Comparison of ENCODE assay signal across 22 mouse cellular contexts in the genomic region with DNA sequence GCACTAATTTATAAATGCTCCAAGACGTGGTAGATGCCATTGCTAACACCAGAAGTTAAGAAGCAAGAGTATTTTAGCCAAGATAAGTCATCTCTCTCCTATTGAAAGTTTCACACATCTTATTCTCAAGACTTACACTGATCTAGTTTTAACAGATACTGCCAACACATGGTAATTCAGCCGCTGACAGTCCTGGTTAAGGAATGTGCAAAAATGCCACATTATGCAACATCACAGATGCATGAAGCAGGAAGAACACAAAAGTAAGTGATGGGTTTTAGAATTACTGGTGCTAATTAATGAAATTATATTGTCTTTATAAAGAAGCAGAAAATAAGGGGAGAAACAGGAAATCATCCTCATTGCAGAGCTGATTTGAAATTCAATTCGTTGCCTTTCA. TPM values are rescaled to one million over a fixed set of nuclear protein-coding genes. Genes with fewer than 3 reads are reported as not detected.
DNase-seq lines count a peak whose midpoint lies in the region; ATAC-seq and TF ChIP-seq lines count a peak whose summit lies in the region.
"Had no signal": no experiment of that assay in that cellular context is flagged by ENCODE, and none has a peak within 500 bp of the region (broad histone marks: within the 10 kb centered on the region; RNA-seq: fewer than 3 reads in every experiment).

No protein-coding gene starts in this region.

- ATAC-seq in frontal cortex, adult (ENCODE audit: low TSS enrichment), result peak; percentile 92
- no peak for ATAC-seq in midbrain, embryonic 16.5 days
- ATAC-seq: hindbrain, embryonic 16.5 days; midbrain, embryonic 15.5 days had no signal

- H3K4me2 ChIP-seq in midbrain, embryonic 16.5 days (ENCODE audit: low read length), result no peak overlapping the region
- H3K4me2 ChIP-seq: heart, embryonic 12.5 days; kidney, embryonic 15.5 days; midbrain, embryonic 15.5 days had no signal

- 77% methylated on average over 3 of the region's 3 CpGs for WGBS in midbrain, embryonic 16.5 days

- no peaks in the 10 kb centered on the region for H3K79me2 ChIP-seq in C2C12 (ENCODE audit: control insufficient read depth, insufficient read depth)

- no peaks in the 10 kb centered on the region for H3K79me3 ChIP-seq in C2C12 (ENCODE audit: low read depth)

- H3ac ChIP-seq in C2C12 (ENCODE audit: control insufficient read depth, insufficient read length, low read depth), result no peak overlapping the region

- H3K4me3 ChIP-seq in C2C12 (ENCODE audit: insufficient read depth, poor library complexity, severe bottlenecking), result no peak overlapping the region
- H3K4me3 ChIP-seq in midbrain, embryonic 16.5 days (ENCODE audit: low read depth, low read length), result no peak overlapping the region
- H3K4me3 ChIP-seq: heart, embryonic 12.5 days; hindbrain, embryonic 10.5 days; kidney, embryonic 15.5 days; midbrain, embryonic 15.5 days had no signal

- no peak for DNase-seq in frontal cortex, postnatal 10 days (ENCODE audit: low spot score in 2 of 2)
- DNase-seq in layer of hippocampus, adult 9-11 months, result peak; percentile 22
- no peak for DNase-seq in layer of hippocampus, adult 11-12 months (ENCODE audit: low spot score)
- DNase-seq in 3T3-L1 (ENCODE audit: low read depth, low spot score), result peak; percentile 34
- DNase-seq in lung, postnatal 14 days, result no peak
- DNase-seq: adrenal gland, postnatal 14 days; cerebellum, adult 9-10 months; gastrocnemius, postnatal 25 days; heart, postnatal 10 days; kidney, adult 11 months; kidney, postnatal 36 days; right cerebral cortex, postnatal 14 days; thymus, postnatal 14 days had no signal

- H3K36me3 ChIP-seq in C2C12 (ENCODE audit: control insufficient read depth, insufficient read depth), result no peaks in the 10 kb centered on the region
- H3K36me3 ChIP-seq in midbrain, embryonic 16.5 days (ENCODE audit: control insufficient read depth, insufficient read depth, low read length), result no peaks in the 10 kb centered on the region
- H3K36me3 ChIP-seq: heart, embryonic 12.5 days; hindbrain, embryonic 10.5 days; kidney, embryonic 15.5 days; midbrain, embryonic 15.5 days had no signal

- no peaks in the 10 kb centered on the region for H3K9me3 ChIP-seq in midbrain, embryonic 16.5 days (replicated peaks; ENCODE audit: control insufficient read depth, low read length, poor library complexity, severe bottlenecking)
- H3K9me3 ChIP-seq: heart, embryonic 12.5 days; hindbrain, embryonic 10.5 days; kidney, embryonic 15.5 days; midbrain, embryonic 15.5 days had no signal

- no peak for TF ChIP-seq CTCF in C2C12 (IDR thresholded peaks at IDR 0.05; ENCODE audit: control insufficient read depth, insufficient read depth, insufficient read length)

- no peaks in the 10 kb centered on the region for H3K4me1 ChIP-seq in midbrain, embryonic 16.5 days (ENCODE audit: control insufficient read depth, insufficient read depth, low read length)
- H3K4me1 ChIP-seq: heart, embryonic 12.5 days; hindbrain, embryonic 10.5 days; kidney, embryonic 15.5 days; midbrain, embryonic 15.5 days had no signal

- no peak overlapping the region for H3K27ac ChIP-seq in midbrain, embryonic 16.5 days (ENCODE audit: low read length)
- H3K27ac ChIP-seq: hindbrain, embryonic 10.5 days; kidney, embryonic 15.5 days; macrophage; midbrain, embryonic 15.5 days had no signal

- no peak overlapping the region for H3K9ac ChIP-seq in midbrain, embryonic 16.5 days (ENCODE audit: low read depth, low read length)
- H3K9ac ChIP-seq: heart, embryonic 12.5 days; kidney, embryonic 15.5 days; midbrain, embryonic 15.5 days had no signal

- no peaks in the 10 kb centered on the region for H3K27me3 ChIP-seq in C2C12 (ENCODE audit: control insufficient read depth, insufficient read depth, insufficient read length)
- H3K27me3 ChIP-seq in midbrain, embryonic 16.5 days (ENCODE audit: control insufficient read depth, insufficient read depth, low read depth, low read length), result no peaks in the 10 kb centered on the region
- H3K27me3 ChIP-seq: heart, embryonic 12.5 days; kidney, embryonic 15.5 days; midbrain, embryonic 15.5 days had no signal

TF ChIP-seq in C2C12, 6 proteins besides CTCF, POLR2A, EP300 and RAD21:
- no peak for TF ChIP-seq FOSL1 (IDR thresholded peaks at IDR 0.05; ENCODE audit: insufficient read depth, low read length, poor library complexity, severe bottlenecking)
- TF ChIP-seq CEBPB (IDR thresholded peaks at IDR 0.05; ENCODE audit: low read depth), result peak; percentile 63
- no peak for TF ChIP-seq MAX (IDR thresholded peaks at IDR 0.05)

RNA-seq across cellular contexts. Expression of gene Flrt2, which starts 49.8 kb away (rescaled TPM):
- 7.6 TPM for polyA plus RNA-seq in C2C12 (2012; fragmentation: generic; extraction: Trizol)
- polyA plus RNA-seq in midbrain, embryonic 16.5 days (2015; fragmentation: Nextera tagmentation; extraction: Ambion mirVana), result 21.0 and 21.3 TPM in 2 replicates

Comparison
In these comparisons a context has a peak if more than half of its experiments do, and no peak if none do; other contexts are left out.
1. DNase-seq: peak in layer of hippocampus, adult 9-11 months (single experiment) and 3T3-L1 (single experiment); none in frontal cortex, postnatal 10 days (0 of 2), layer of hippocampus, adult 11-12 months (single experiment) and lung, postnatal 14 days (single experiment).